Mouse (Mus musculus): ENCODE results near the gene Unc13a. TPM values are rescaled to one million over a fixed set of nuclear protein-coding genes. Genes with fewer than 3 reads are reported as not detected.

Unc13a gene
- polyA plus RNA-seq, 1 experiment from 2014 or later = 0.50 TPM

DNA sequence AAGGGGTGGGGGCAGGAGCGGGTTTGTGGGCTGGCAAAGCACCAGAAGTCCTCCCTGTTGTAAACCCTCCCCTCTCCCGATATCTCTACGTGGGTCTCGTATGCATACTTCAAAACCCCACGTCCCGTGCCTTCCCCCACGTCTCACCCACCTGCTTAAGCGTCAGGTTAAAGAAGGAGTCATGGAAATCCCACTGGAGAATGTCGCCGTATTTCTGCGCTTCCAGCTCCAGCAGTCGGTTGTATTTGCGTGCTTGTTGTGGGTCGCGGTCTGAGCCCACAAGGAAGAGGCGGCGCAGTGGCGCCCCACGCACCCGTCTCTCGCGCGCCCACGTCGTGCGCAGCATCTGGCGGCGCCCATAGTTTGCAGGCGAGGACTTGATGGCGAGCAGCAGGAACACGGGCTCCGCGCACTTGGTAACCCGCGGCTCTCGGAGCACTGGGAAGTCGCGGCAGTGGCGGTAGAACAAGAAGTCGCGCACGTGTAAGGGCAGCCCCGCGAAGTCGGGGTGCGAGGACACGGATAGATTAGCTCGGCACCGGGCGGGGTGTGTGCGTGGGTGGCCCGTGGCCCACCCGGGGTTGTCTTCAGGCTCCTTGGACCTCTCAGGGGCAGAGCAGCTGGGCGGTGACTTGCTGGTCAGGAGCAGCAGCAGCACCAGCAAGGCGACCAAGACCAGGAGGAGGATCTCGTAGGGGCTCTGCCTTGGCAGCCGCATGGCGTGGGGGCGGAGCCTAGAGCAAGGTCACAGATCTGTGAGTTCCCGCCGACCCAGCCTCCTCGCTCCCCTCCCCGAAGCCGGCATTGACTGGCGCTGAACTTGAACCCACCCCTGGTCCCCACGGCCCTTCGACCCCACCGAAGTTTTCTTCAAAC is 21.8 kb upstream of the Unc13a start:
- ATAC-seq (replicated peaks; ENCODE audit: low FRiP score, low read depth) = 0 out of 2 replicates have a peak, but pooled peaks have one; percentile 27
- Histone ChIP-seq H3K4me1 (replicated peaks; ENCODE audit: insufficient read depth, low read length) (peaks cover 10% of the 10 kb centered on the region), H3K27me3 (ENCODE audit: insufficient read depth, low read length) (peaks cover 68% of the 10 kb centered on the region), H3K9me3 (replicated peaks; ENCODE audit: low read length) (no peaks in the 10 kb centered on the region), H3K27ac (no peak overlapping the region), H3K4me3 (replicated peaks; ENCODE audit: low read depth, low read length) (no peak overlapping the region), H3K36me3 (ENCODE audit: insufficient read depth, low read length) (no peaks in the 10 kb centered on the region), H3K9ac (ENCODE audit: low read depth, low read length) (no peak overlapping the region), H3K4me2 (ENCODE audit: low read length) (peak overlapping the region; percentile 34; the same call in 1 of the 2 replicates)
- no peak for TF ChIP-seq CTCF (IDR thresholded peaks at IDR 0.05; ENCODE audit: low read depth)
- WGBS = 12% methylated on average over 68 of the region's 68 CpGs
- no peak for DNase-seq (ENCODE audit: low spot score)

DNA sequence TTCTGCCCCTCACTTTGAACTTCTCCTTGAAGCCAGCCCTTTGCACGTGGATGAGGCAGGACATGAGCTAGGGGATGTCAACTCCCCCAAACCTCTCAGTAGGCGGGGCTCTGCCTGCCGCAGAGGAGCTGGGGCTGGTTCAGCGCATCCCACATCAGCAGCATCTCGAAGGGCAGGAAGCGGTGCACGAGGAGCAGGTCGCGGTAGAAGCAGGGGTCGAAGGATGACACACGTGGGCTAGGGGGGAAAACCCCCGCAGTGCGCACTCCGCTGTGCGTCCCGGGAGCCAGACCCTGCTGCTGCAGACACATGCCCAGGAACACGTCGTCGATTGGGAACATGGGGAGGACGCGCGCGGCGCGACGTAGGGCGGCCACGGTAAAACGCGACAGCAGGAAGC is 21.0 kb upstream of the Unc13a start:
- no peak for TF ChIP-seq CTCF (IDR thresholded peaks at IDR 0.05; ENCODE audit: low read depth)
- DNase-seq (ENCODE audit: low spot score) (no peak), ATAC-seq (replicated peaks; ENCODE audit: low FRiP score, low read depth) (0 out of 2 replicates have a peak, but pooled peaks have one; percentile 11)
- Histone ChIP-seq H3K4me2 (ENCODE audit: low read length) (0 out of 2 replicates have a peak overlapping the region, but pooled peaks have one; percentile 18), H3K4me1 (replicated peaks; ENCODE audit: insufficient read depth, low read length) (peaks cover 10% of the 10 kb centered on the region), H3K9ac (ENCODE audit: low read depth, low read length) (no peak overlapping the region), H3K4me3 (replicated peaks; ENCODE audit: low read depth, low read length) (no peak overlapping the region), H3K27me3 (ENCODE audit: insufficient read depth, low read length) (peaks cover 77% of the 10 kb centered on the region), H3K27ac (no peak overlapping the region), H3K36me3 (ENCODE audit: insufficient read depth, low read length) (no peaks in the 10 kb centered on the region), H3K9me3 (replicated peaks; ENCODE audit: low read length) (no peaks in the 10 kb centered on the region)
- 13% methylated on average over 30 of the region's 30 CpGs for WGBS

DNA sequence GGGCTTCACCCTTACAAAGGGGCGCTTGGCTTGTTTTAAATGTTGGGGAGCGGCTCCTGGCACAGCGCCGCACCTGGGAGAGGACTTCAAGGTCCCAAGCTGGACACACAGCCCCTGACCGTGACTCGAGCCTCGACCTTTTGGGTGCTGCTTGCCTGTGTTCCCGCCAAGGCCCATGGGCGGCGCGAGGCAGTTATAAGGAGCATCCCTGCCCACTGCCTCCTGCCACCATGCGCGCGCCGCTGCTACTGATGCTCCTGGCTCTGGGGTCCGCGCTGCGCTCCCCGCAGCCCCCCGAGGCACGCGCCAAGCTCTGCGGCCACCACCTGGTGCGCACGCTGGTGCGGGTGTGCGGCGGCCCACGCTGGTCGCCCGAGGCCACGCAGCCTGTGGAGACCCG is 17.5 kb upstream of the Unc13a start, which contains the start of gene Insl3:
TSS of gene Insl3 (plus strand) at position 187 of the 400 bp plus-strand sequence.
- no peak for TF ChIP-seq CTCF (IDR thresholded peaks at IDR 0.05; ENCODE audit: low read depth)
- Histone ChIP-seq H3K4me3 (replicated peaks; ENCODE audit: low read depth, low read length) (no peak within 1 kb of the TSS), H3K36me3 (ENCODE audit: insufficient read depth, low read length) (no peaks in the 10 kb centered on the region), H3K4me1 (replicated peaks; ENCODE audit: insufficient read depth, low read length) (peaks cover 20% of the 10 kb centered on the region), H3K9me3 (replicated peaks; ENCODE audit: low read length) (no peaks in the 10 kb centered on the region), H3K4me2 (ENCODE audit: low read length) (no peak within 1 kb of the TSS), H3K27ac (no peak within 1 kb of the TSS), H3K27me3 (ENCODE audit: insufficient read depth, low read length) (peaks cover 97% of the 10 kb centered on the region), H3K9ac (ENCODE audit: low read depth, low read length) (no peak within 1 kb of the TSS)
- WGBS = 15% methylated on average over 33 of the region's 33 CpGs
- ATAC-seq (replicated peaks; ENCODE audit: low FRiP score, low read depth) = no peak
- DNase-seq (ENCODE audit: low spot score) = no peak

DNA sequence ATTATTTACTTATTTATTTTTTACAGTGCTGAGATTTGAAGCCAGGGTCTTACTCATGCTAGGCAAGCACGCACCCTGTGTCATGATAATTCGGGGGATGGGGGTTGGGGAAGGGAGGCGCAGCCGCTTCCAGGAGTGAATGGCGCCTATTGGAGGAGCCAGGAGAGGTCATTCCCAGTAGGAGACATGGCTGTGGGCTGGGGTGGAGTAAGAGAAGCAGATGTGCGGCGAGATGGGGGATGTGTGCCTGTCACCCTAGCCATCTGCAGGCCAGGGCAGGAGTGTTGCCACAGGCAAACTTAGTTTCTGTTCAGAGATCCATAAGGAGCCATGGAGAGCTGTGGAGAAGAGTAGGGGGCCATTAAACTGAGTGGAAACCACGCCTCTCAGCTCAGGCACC is 16.1 kb upstream of the Unc13a start:
- 14% methylated on average over 8 of the region's 8 CpGs for WGBS

DNA sequence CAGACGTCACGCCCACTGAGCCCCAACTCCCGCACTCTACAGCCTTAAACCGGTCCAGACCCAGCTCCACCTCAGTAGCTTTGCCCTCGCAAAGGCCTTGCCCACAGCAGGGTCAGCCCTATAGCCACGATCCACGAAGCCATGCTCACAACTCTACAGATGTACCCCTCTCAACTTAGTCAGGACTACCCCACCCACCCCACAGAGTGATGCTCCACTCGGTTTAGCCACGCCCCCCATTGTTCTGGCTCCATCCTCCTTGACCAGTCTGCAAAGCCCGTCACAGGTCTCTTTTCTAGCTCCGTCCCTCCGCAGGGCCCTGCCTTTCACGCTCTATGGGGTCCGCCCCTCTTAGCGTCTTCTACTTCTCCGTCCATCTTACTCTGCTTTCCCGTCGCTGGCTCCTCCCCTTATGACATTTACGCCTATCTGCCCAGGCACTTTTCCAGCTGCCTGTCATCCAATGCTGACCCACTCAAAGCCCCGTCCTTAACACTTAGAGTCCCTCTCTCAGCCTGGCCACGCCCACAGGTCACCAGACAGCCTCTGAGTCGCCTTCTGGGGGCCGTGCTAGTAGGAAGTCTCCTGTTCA is 14.7 kb upstream of the Unc13a start:
- peak; percentile 48 for ATAC-seq (replicated peaks; ENCODE audit: low FRiP score, low read depth)
- H3K4me3 ChIP-seq (replicated peaks; ENCODE audit: low read depth, low read length) = peak overlapping the region; percentile 18
- 8% methylated on average over 23 of the region's 23 CpGs for WGBS
- H3K9me3 ChIP-seq (replicated peaks; ENCODE audit: low read length) = no peaks in the 10 kb centered on the region
- H3K9ac ChIP-seq (ENCODE audit: low read depth, low read length) = no peak overlapping the region
- peaks cover 99% of the 10 kb centered on the region for H3K27me3 ChIP-seq (ENCODE audit: insufficient read depth, low read length)
- peak overlapping the region; percentile 36 for H3K4me2 ChIP-seq (ENCODE audit: low read length)
- H3K36me3 ChIP-seq (ENCODE audit: insufficient read depth, low read length) = no peaks in the 10 kb centered on the region
- H3K4me1 ChIP-seq (replicated peaks; ENCODE audit: insufficient read depth, low read length) = peaks cover 10% of the 10 kb centered on the region
- TF ChIP-seq CTCF (IDR thresholded peaks at IDR 0.05; ENCODE audit: low read depth) = no peak
- H3K27ac ChIP-seq = no peak overlapping the region
- peak; percentile 71 for DNase-seq (ENCODE audit: low spot score)

More for the DNA sequence above, 16.1 kb upstream of the Unc13a start:
- no peak overlapping the region for H3K4me2 ChIP-seq (ENCODE audit: low read length)
- H3K9me3 ChIP-seq (replicated peaks; ENCODE audit: low read length) = no peaks in the 10 kb centered on the region
- ATAC-seq (replicated peaks; ENCODE audit: low FRiP score, low read depth) (no peak), DNase-seq (ENCODE audit: low spot score) (no peak)
- H3K4me3 ChIP-seq (replicated peaks; ENCODE audit: low read depth, low read length) = no peak overlapping the region
- no peak overlapping the region for H3K27ac ChIP-seq
- peaks cover 97% of the 10 kb centered on the region for H3K27me3 ChIP-seq (ENCODE audit: insufficient read depth, low read length)
- TF ChIP-seq CTCF (IDR thresholded peaks at IDR 0.05; ENCODE audit: low read depth) = no peak
- H3K36me3 ChIP-seq (ENCODE audit: insufficient read depth, low read length) = no peaks in the 10 kb centered on the region
- H3K9ac ChIP-seq (ENCODE audit: low read depth, low read length) = no peak overlapping the region
- H3K4me1 ChIP-seq (replicated peaks; ENCODE audit: insufficient read depth, low read length) = peaks cover 10% of the 10 kb centered on the region

DNA sequence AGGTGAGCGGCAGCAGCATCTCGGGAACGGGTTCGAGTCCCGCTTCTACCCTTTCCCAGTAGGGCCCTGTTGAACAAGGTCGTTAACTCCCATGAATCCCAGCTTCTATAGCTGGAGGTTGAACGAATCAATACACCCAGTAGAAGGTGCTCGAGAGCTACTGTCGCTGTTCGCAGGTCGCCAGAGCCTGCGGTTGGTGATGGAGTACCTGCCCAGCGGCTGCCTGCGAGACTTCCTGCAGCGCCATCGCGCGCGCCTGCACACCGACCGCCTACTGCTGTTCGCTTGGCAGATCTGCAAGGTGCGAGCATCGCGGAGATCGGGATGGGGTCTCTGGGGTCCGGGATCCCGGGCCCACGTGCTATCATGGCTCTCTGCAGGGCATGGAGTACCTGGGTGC is 14.0 kb upstream of the Unc13a start:
- H3K27me3 ChIP-seq (ENCODE audit: insufficient read depth, low read length) = peaks cover 98% of the 10 kb centered on the region
- TF ChIP-seq CTCF (IDR thresholded peaks at IDR 0.05; ENCODE audit: low read depth) = no peak; the same call in 1 of the 2 replicates
- H3K9ac ChIP-seq (ENCODE audit: low read depth, low read length) = no peak overlapping the region
- H3K36me3 ChIP-seq (ENCODE audit: insufficient read depth, low read length) = no peaks in the 10 kb centered on the region
- H3K4me2 ChIP-seq (ENCODE audit: low read length) = peak overlapping the region; percentile 36
- peaks cover 12% of the 10 kb centered on the region for H3K4me1 ChIP-seq (replicated peaks; ENCODE audit: insufficient read depth, low read length)
- ATAC-seq (replicated peaks; ENCODE audit: low FRiP score, low read depth) (no peak), DNase-seq (ENCODE audit: low spot score) (no peak)
- H3K9me3 ChIP-seq (replicated peaks; ENCODE audit: low read length) = no peaks in the 10 kb centered on the region
- no peak overlapping the region for H3K27ac ChIP-seq
- WGBS = 13% methylated on average over 29 of the region's 29 CpGs
- peak overlapping the region; percentile 18; the same call in 1 of the 2 replicates for H3K4me3 ChIP-seq (replicated peaks; ENCODE audit: low read depth, low read length)

Data from kidney, postnatal 0 days (tissue).